Mouse (Mus musculus) neural tube, embryonic 11.5 days (tissue): ENCODE measurements at regions not wholly inside any gene's neighbourhood (a gene's known extent, or its start where the extent isn't known, plus 50 kb on each side); places are given as distances from the start of the nearest gene placed in this dataset.

Experiments
- ATAC-seq: fragments of 200-750 bp; cut with Nextera tagmentation; 2 replicates; pipeline ENCODE4 v1.8.0; 2017; ENCODE audit warnings: moderate number of reproducible peaks, mild to moderate bottlenecking, moderate TSS enrichment, moderate library complexity; ENCODE audit not compliant: insufficient read depth, low FRiP score, low TSS enrichment
- DNase-seq: peaks from one replicate; pipeline ENCODE4 v3.0.0-alpha.2; 2015; ENCODE audit warnings: low spot score
- H3K27ac ChIP-seq: fragments of 300-500 bp; sonication (generic); 2 replicates; pipeline ENCODE4 v1.5.1; 2014; ENCODE audit warnings: low read depth, mild to moderate bottlenecking, low read length
- H3K27me3 ChIP-seq: fragments of 300-500 bp; sonication (generic); 2 replicates; pipeline ENCODE4 v1.6.1; 2014; ENCODE audit warnings: mild to moderate bottlenecking, low read length, mixed read lengths; ENCODE audit not compliant: control insufficient read depth, insufficient read depth
- H3K36me3 ChIP-seq: fragments of 300-500 bp; sonication (generic); 2 replicates; pipeline ENCODE4 v1.6.1; 2014; ENCODE audit warnings: mild to moderate bottlenecking, low read length, moderate library complexity, mixed read lengths; ENCODE audit not compliant: control insufficient read depth, insufficient read depth
- H3K4me1 ChIP-seq: fragments of 300-500 bp; sonication (generic); 2 replicates; pipeline ENCODE4 v1.6.1; 2014; ENCODE audit warnings: low read length, mixed read lengths; ENCODE audit not compliant: control insufficient read depth, insufficient read depth
- H3K4me2 ChIP-seq: fragments of 300-500 bp; sonication (generic); 2 replicates; pipeline ENCODE4 v1.6.1; 2014; ENCODE audit warnings: low read depth, mild to moderate bottlenecking, moderate library complexity
- H3K4me3 ChIP-seq: fragments of 300-500 bp; sonication (generic); 2 replicates; pipeline ENCODE4 v1.5.1; 2014; ENCODE audit warnings: low read depth, low read length
- H3K9ac ChIP-seq: fragments of 300-500 bp; sonication (generic); 2 replicates; pipeline ENCODE4 v1.6.1; 2014; ENCODE audit warnings: mild to moderate bottlenecking, low read length
- H3K9me3 ChIP-seq: fragments of 300-500 bp; sonication (generic); 2 replicates; pipeline ENCODE4 v1.6.1; 2016; ENCODE audit warnings: low read length; ENCODE audit not compliant: control insufficient read depth
- WGBS: fragments of 180-500 bp; shearing (Covaris S2); extraction: QIAGEN DNeasy Blood & Tissue Kit; methylation state at CpG from one replicate; pipeline ENCODE4 v1.1.7; 2014; 5-methylcytosine and 5-hydroxymethylcytosine counted together

GRCm38 (mm10) chr6:81731631-81732030, 191.8 kb upstream of the Gcfc2 start:
- Histone ChIP-seq H3K4me3 (no peak overlapping the region), H3K9ac (no peak overlapping the region), H3K27me3 (no peaks in the 10 kb centered on the region), H3K9me3 (no peaks in the 10 kb centered on the region), H3K4me1 (no peaks in the 10 kb centered on the region), H3K36me3 (no peaks in the 10 kb centered on the region), H3K4me2 (no peak overlapping the region), H3K27ac (no peak overlapping the region)
- no peak for ATAC-seq
- no peak for DNase-seq
- 95% methylated on average over 5 of the region's 5 CpGs for WGBS

GRCm38 (mm10) chr6:81733527-81733926, 189.9 kb upstream of the Gcfc2 start:
- no peak for DNase-seq
- H3K4me1 ChIP-seq, result no peaks in the 10 kb centered on the region
- no peaks in the 10 kb centered on the region for H3K9me3 ChIP-seq
- no peak overlapping the region for H3K4me3 ChIP-seq
- H3K9ac ChIP-seq, result no peak overlapping the region
- H3K27me3 ChIP-seq, result no peaks in the 10 kb centered on the region
- WGBS, result 94% methylated on average over 3 of the region's 3 CpGs
- H3K27ac ChIP-seq, result no peak overlapping the region
- ATAC-seq, result no peak
- no peaks in the 10 kb centered on the region for H3K36me3 ChIP-seq
- H3K4me2 ChIP-seq, result no peak overlapping the region

GRCm38 (mm10) chr6:81738466-81738865, 185.0 kb upstream of the Gcfc2 start:
- no peaks in the 10 kb centered on the region for H3K4me1 ChIP-seq
- H3K27ac ChIP-seq, result no peak overlapping the region
- no peak overlapping the region for H3K4me2 ChIP-seq
- H3K4me3 ChIP-seq, result no peak overlapping the region
- WGBS, result 91% methylated on average over 5 of the region's 5 CpGs
- H3K9ac ChIP-seq, result no peak overlapping the region
- DNase-seq, result no peak
- no peaks in the 10 kb centered on the region for H3K27me3 ChIP-seq
- H3K9me3 ChIP-seq, result no peaks in the 10 kb centered on the region
- no peak for ATAC-seq
- H3K36me3 ChIP-seq, result no peaks in the 10 kb centered on the region

GRCm38 (mm10) chr6:81749681-81750080, 173.8 kb upstream of the Gcfc2 start:
- Histone ChIP-seq H3K27me3 (no peaks in the 10 kb centered on the region), H3K4me3 (no peak overlapping the region), H3K27ac (no peak overlapping the region), H3K9me3 (no peaks in the 10 kb centered on the region), H3K9ac (no peak overlapping the region), H3K4me2 (no peak overlapping the region), H3K4me1 (no peaks in the 10 kb centered on the region), H3K36me3 (no peaks in the 10 kb centered on the region)
- ATAC-seq (no peak), DNase-seq (no peak)
- WGBS, result 79% methylated on average over 3 of the region's 3 CpGs

GRCm38 (mm10) chr6:81751631-81752030, 171.8 kb upstream of the Gcfc2 start:
- Histone ChIP-seq H3K9ac (no peak overlapping the region), H3K27ac (no peak overlapping the region), H3K36me3 (no peaks in the 10 kb centered on the region), H3K27me3 (no peaks in the 10 kb centered on the region), H3K4me3 (no peak overlapping the region), H3K9me3 (no peaks in the 10 kb centered on the region), H3K4me2 (no peak overlapping the region), H3K4me1 (no peaks in the 10 kb centered on the region)
- WGBS, result 88% methylated on average over 5 of the region's 5 CpGs
- DNase-seq (no peak), ATAC-seq (no peak)

GRCm38 (mm10) chr6:81756242-81756641, 167.2 kb upstream of the Gcfc2 start:
- H3K9me3 ChIP-seq, result no peaks in the 10 kb centered on the region
- no peaks in the 10 kb centered on the region for H3K36me3 ChIP-seq
- no peak overlapping the region for H3K4me2 ChIP-seq
- WGBS, result 88% methylated on average over 7 of the region's 7 CpGs
- no peaks in the 10 kb centered on the region for H3K27me3 ChIP-seq
- ATAC-seq, result no peak
- no peak for DNase-seq
- no peak overlapping the region for H3K27ac ChIP-seq
- no peak overlapping the region for H3K9ac ChIP-seq
- no peak overlapping the region for H3K4me3 ChIP-seq
- H3K4me1 ChIP-seq, result no peaks in the 10 kb centered on the region

GRCm38 (mm10) chr6:81758876-81759275, 164.6 kb upstream of the Gcfc2 start:
- no peak for DNase-seq
- ATAC-seq, result no peak
- Histone ChIP-seq H3K9me3 (no peaks in the 10 kb centered on the region), H3K27me3 (no peaks in the 10 kb centered on the region), H3K27ac (no peak overlapping the region), H3K4me1 (no peaks in the 10 kb centered on the region), H3K4me3 (no peak overlapping the region), H3K36me3 (no peaks in the 10 kb centered on the region), H3K9ac (no peak overlapping the region), H3K4me2 (no peak overlapping the region)
- 88% methylated on average over 5 of the region's 5 CpGs for WGBS

- DNase-seq (no peak), ATAC-seq (peak; percentile 65; the same call in 1 of the 2 replicates)
- Histone ChIP-seq H3K27me3 (no peaks in the 10 kb centered on the region), H3K4me3 (no peak overlapping the region), H3K9ac (no peak overlapping the region), H3K4me2 (no peak overlapping the region), H3K27ac (no peak overlapping the region), H3K4me1 (no peaks in the 10 kb centered on the region), H3K36me3 (no peaks in the 10 kb centered on the region), H3K9me3 (no peaks in the 10 kb centered on the region)
- 68% methylated on average over 2 of the region's 2 CpGs for WGBS
Observed at GRCm38 (mm10) chr6:81760181-81760580, 163.3 kb upstream of the Gcfc2 start.

- 93% methylated on average over 7 of the region's 7 CpGs for WGBS
- Histone ChIP-seq H3K9ac (no peak overlapping the region), H3K4me2 (no peak overlapping the region), H3K36me3 (no peaks in the 10 kb centered on the region), H3K4me1 (no peaks in the 10 kb centered on the region), H3K27me3 (no peaks in the 10 kb centered on the region), H3K9me3 (no peaks in the 10 kb centered on the region), H3K4me3 (no peak overlapping the region), H3K27ac (no peak overlapping the region)
- ATAC-seq, result no peak
- DNase-seq, result no peak
Observed at GRCm38 (mm10) chr6:81765831-81766230, 157.6 kb upstream of the Gcfc2 start.
